Mouse (Mus musculus) hematopoietic stem cell, adult 5-6 weeks (primary cell): Measurements from ENCODE around the gene Gm11639. TPM values are rescaled to one million over a fixed set of nuclear protein-coding genes. Genes with fewer than 3 reads are reported as not detected.

Experiments
- ATAC-seq, 2 experiments: fragments of 125-278 bp in 1 of 2; replicated peaks in 1 of 2; 2 replicates each; pipeline ENCODE4 v1.8.0; 2016 to 2017; ENCODE audit warnings: inconsistent platforms in 2 of 2, mild to moderate bottlenecking in 2 of 2, moderate number of reproducible peaks in 2 of 2, low read depth in 1 of 2, moderate TSS enrichment in 1 of 2; ENCODE audit not compliant: low FRiP score in 2 of 2, poor library complexity in 2 of 2, severe bottlenecking in 2 of 2, insufficient read depth in 1 of 2, low TSS enrichment in 1 of 2
- total RNA-seq: library from RNA; stranded (forward); fragments of 172-1452, 232-1000 nt; gene quantifications from 2 replicates; pipeline ENCODE4 v1.2.3, GENCODE M21; 2017

The Gm11639 gene
- total RNA-seq, 1 experiment from 2014 or later = not detected

GRCm38 (mm10) chr11:104664441-104664840, 21.1 kb upstream of the Gm11639 start:
- no peak for ATAC-seq

- peak; percentile 90 for ATAC-seq
Observed at GRCm38 (mm10) chr11:104667399-104667798, 18.1 kb upstream of the Gm11639 start.

GRCm38 (mm10) chr11:104673412-104673811, 12.1 kb upstream of the Gm11639 start:
- ATAC-seq = no peak

GRCm38 (mm10) chr11:104674768-104675167, 10.7 kb upstream of the Gm11639 start:
- ATAC-seq = no peak

- no peak for ATAC-seq
Observed at GRCm38 (mm10) chr11:104693235-104693634, 7.7 kb downstream of the Gm11639 start.

- ATAC-seq = no peak
Observed at GRCm38 (mm10) chr11:104704097-104704496, 18.6 kb downstream of the Gm11639 start.

- ATAC-seq = no peak
Observed at GRCm38 (mm10) chr11:104707084-104707483, 21.6 kb downstream of the Gm11639 start.

- no peak for ATAC-seq
Observed at GRCm38 (mm10) chr11:104744995-104745568, 59.6 kb downstream of the Gm11639 start.

GRCm38 (mm10) chr11:104765762-104766161, 80.3 kb downstream of the Gm11639 start:
- no peak for ATAC-seq

- ATAC-seq = no peak
Observed at GRCm38 (mm10) chr11:104767068-104767467, 81.6 kb downstream of the Gm11639 start.

- peak; percentile 74 to 94; a peak in 3 of 4 replicates for ATAC-seq
Observed at GRCm38 (mm10) chr11:104768072-104768471, 82.6 kb downstream of the Gm11639 start.

- ATAC-seq = no peak
Observed at GRCm38 (mm10) chr11:104778796-104779195, 93.3 kb downstream of the Gm11639 start.

- ATAC-seq = no peak
Observed at GRCm38 (mm10) chr11:104944723-104945122, 259.2 kb downstream of the Gm11639 start.

GRCm38 (mm10) chr11:104952349-104952748, 266.8 kb downstream of the Gm11639 start:
- no peak for ATAC-seq

GRCm38 (mm10) chr11:104967862-104968261, 282.4 kb downstream of the Gm11639 start:
- ATAC-seq = no peak

- ATAC-seq = no peak
Observed at GRCm38 (mm10) chr11:104968388-104968787, 282.9 kb downstream of the Gm11639 start.

GRCm38 (mm10) chr11:104971322-104971721, 285.8 kb downstream of the Gm11639 start:
- no peak for ATAC-seq

GRCm38 (mm10) chr11:104972480-104972879, 287.0 kb downstream of the Gm11639 start:
- ATAC-seq = no peak

- ATAC-seq = no peak
Observed at GRCm38 (mm10) chr11:104977976-104978375, 292.5 kb downstream of the Gm11639 start.
